Mouse (Mus musculus) liver, embryonic 11.5 days (tissue): ENCODE data around the gene Adgrg1. TPM values are rescaled to one million over a fixed set of nuclear protein-coding genes. Genes with fewer than 3 reads are reported as not detected.

ENCODE experiments used
- ATAC-seq: fragments of 200-750 bp; cut with Nextera tagmentation; replicated peaks from 2 replicates; pipeline ENCODE4 v1.8.0; 2017; ENCODE audit warnings: moderate number of reproducible peaks, mild to moderate bottlenecking, moderate TSS enrichment, moderate library complexity; ENCODE audit not compliant: low FRiP score
- DNase-seq: peaks from one replicate; pipeline ENCODE4 v3.0.0-alpha.2; 2017; ENCODE audit warnings: low spot score
- H3K27ac ChIP-seq: fragments of 300-500 bp; sonication (generic); 2 replicates; pipeline ENCODE4 v1.5.1; 2014; ENCODE audit warnings: mild to moderate bottlenecking, low read depth, low read length, control low read depth
- H3K27me3 ChIP-seq: fragments of 300-500 bp; sonication (generic); replicated peaks from 2 replicates; pipeline ENCODE4 v1.6.1; 2014; ENCODE audit warnings: low read length, mixed read lengths; ENCODE audit not compliant: control insufficient read depth, insufficient read depth
- H3K36me3 ChIP-seq: fragments of 300-500 bp; sonication (generic); 2 replicates; pipeline ENCODE4 v1.6.1; 2014; ENCODE audit warnings: mild to moderate bottlenecking, low read length, moderate library complexity, mixed read lengths; ENCODE audit not compliant: control insufficient read depth, insufficient read depth
- H3K4me1 ChIP-seq: fragments of 300-500 bp; sonication (generic); replicated peaks from 2 replicates; pipeline ENCODE4 v1.6.1; 2014; ENCODE audit warnings: low read length, mixed read lengths; ENCODE audit not compliant: control insufficient read depth, insufficient read depth
- H3K4me2 ChIP-seq: fragments of 300-500 bp; sonication (generic); 2 replicates; pipeline ENCODE4 v1.6.1; 2014; ENCODE audit warnings: mild to moderate bottlenecking, control low read depth, moderate library complexity
- H3K4me3 ChIP-seq: fragments of 300-500 bp; sonication (generic); 2 replicates; pipeline ENCODE4 v1.5.1; 2014; ENCODE audit warnings: low read depth, low read length, control low read depth
- H3K9ac ChIP-seq: fragments of 300-500 bp; sonication (generic); 2 replicates; pipeline ENCODE4 v1.6.1; 2014; ENCODE audit warnings: low read depth, low read length, control low read depth
- H3K9me3 ChIP-seq: fragments of 300-500 bp; sonication (generic); 2 replicates; pipeline ENCODE4 v1.6.1; 2016; ENCODE audit warnings: low read length, inconsistent platforms, mixed read lengths; ENCODE audit not compliant: control insufficient read depth
- WGBS: fragments of 180-500 bp; shearing (Covaris S2); extraction: QIAGEN DNeasy Blood & Tissue Kit; methylation state at CpG from one replicate; pipeline ENCODE4 v1.1.7; 2014; 5-methylcytosine and 5-hydroxymethylcytosine counted together
- polyA plus RNA-seq: library from polyadenylated mRNA; unstranded; fragments of >200 nt; fragmentation: Nextera tagmentation; extraction: Ambion mirVana; gene quantifications from 2 replicates; pipeline ENCODE4 v1.2.1, GENCODE M21; 2014

Adgrg1 gene
- polyA plus RNA-seq, 1 experiment from 2014 or later, result 125 TPM

DNA sequence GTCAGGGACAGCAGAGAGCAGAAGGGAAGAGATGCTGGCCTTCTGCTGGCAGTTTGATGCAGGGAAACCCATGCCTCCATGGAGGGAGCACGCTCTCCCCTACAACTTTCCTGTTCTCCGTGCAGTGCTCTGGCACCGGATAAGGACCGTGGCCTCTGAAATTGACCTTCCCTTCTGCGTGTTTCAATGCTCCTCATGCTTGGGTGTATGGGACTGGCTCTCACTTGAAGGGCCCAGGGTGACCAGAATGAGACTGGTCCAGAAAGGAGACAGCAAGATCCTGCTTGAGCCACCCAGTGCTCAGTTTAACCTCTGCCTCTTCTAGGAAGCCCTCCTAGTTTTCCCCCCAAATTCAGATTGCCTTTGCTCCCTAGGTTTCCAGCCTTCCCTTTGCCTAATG is 26.6 kb downstream of the Adgrg1 start:
- Histone ChIP-seq H3K27me3 (no peaks in the 10 kb centered on the region), H3K4me2 (peak overlapping the region; percentile 1; the same call in 1 of the 2 replicates), H3K9me3 (no peaks in the 10 kb centered on the region), H3K4me1 (peaks cover 59% of the 10 kb centered on the region), H3K36me3 (peaks cover 27% of the 10 kb centered on the region), H3K27ac (peak overlapping the region; percentile 42; the same call in 1 of the 2 replicates), H3K9ac (no peak overlapping the region), H3K4me3 (no peak overlapping the region)
- WGBS, result 50% methylated on average over 5 of the region's 5 CpGs
- ATAC-seq (peak; percentile 1; the same call in 1 of the 2 replicates), DNase-seq (no peak)

DNA sequence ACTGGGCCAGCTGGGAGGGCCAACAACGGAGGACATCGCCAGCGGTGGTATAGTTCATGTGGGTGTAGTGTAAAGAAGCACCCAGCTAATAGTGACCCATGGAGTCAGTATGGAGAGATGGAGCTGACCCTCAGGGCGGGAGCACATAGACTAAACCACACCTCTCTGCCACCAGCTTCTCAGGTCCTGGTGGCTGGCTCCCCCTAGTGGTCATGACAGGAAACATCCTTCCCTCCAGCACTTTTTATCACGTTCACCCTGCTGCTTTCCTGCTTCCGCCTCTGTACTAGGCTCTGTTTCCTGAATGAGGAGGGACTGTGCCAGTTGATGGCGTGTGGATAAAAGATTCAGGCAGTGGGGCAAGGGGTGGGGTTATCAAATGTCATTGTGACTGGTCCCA is 27.1 kb downstream of the Adgrg1 start:
- 4% methylated on average over 7 of the region's 7 CpGs for WGBS
- DNase-seq (peak; percentile 84), ATAC-seq (peak; percentile 72)
- H3K9ac ChIP-seq, result no peak overlapping the region
- no peaks in the 10 kb centered on the region for H3K9me3 ChIP-seq
- H3K4me3 ChIP-seq, result no peak overlapping the region
- H3K4me2 ChIP-seq, result 0 out of 2 replicates have a peak overlapping the region, but pooled peaks have one; percentile 15
- H3K27ac ChIP-seq, result 0 out of 2 replicates have a peak overlapping the region, but pooled peaks have one; percentile 42
- H3K4me1 ChIP-seq, result peaks cover 54% of the 10 kb centered on the region
- H3K27me3 ChIP-seq, result no peaks in the 10 kb centered on the region
- H3K36me3 ChIP-seq, result peaks cover 27% of the 10 kb centered on the region

DNA sequence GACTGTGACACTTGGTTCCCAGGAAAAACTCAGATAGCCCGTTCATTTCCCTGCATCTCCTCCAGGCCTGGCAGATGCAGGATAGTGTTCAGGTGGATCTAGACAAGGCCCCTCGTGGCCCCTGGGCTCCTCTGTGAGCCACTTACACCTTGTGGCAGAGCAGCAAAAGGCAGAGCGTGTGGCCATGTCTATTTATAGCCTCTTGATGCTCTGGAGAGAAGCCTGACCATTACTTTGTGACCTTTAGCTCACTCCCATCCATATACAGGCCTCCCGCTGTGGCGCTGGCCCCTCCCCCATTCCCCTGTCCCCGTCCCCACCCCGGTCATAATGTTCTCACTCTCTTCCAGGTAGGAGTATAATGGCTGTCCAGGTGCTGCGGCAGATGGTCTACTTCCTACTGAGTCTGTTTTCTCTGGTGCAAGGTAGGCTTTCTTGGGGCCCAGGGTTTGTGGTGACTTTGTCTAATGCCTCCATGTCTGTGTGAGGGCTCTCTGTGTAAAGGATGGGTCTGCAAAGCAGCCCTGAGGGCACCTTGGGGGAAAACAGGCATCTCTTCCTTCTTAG is 27.6 kb downstream of the Adgrg1 start:
- H3K36me3 ChIP-seq, result peaks cover 26% of the 10 kb centered on the region
- H3K27me3 ChIP-seq, result no peaks in the 10 kb centered on the region
- H3K4me3 ChIP-seq, result no peak overlapping the region
- no peak; the same call in 1 of the 2 replicates for ATAC-seq
- peak overlapping the region; percentile 15; the same call in 1 of the 2 replicates for H3K4me2 ChIP-seq
- no peaks in the 10 kb centered on the region for H3K9me3 ChIP-seq
- no peak overlapping the region for H3K9ac ChIP-seq
- no peak for DNase-seq
- 44% methylated on average over 8 of the region's 8 CpGs for WGBS
- H3K27ac ChIP-seq, result 0 out of 2 replicates have a peak overlapping the region, but pooled peaks have one; percentile 13
- peaks cover 49% of the 10 kb centered on the region for H3K4me1 ChIP-seq

DNA sequence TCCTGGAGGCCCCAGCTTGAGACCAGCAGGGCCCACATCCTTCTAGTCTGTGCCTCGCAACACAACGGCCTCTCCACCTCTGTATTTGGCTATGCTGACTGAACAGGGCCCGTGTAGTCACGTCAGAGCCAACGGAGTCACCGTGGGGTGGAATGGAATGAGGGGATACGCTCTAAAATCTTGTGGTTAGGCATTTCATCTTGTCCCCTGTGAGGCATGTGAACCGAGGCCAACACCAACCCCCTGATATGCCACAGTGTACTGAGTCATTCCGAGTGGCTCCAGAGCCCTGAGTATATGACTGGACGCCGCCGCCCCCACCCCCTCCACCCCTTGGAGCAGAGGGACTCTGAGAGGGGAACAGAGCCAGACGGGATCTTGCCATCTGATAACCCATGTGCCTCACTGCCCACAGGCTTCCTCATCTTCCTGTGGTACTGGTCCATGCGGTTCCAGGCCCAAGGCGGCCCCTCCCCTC is 37.9 kb downstream of the Adgrg1 start:
- H3K4me3 ChIP-seq, result no peak overlapping the region
- peaks cover 37% of the 10 kb centered on the region for H3K36me3 ChIP-seq
- peak overlapping the region; percentile 8; the same call in 1 of the 2 replicates for H3K27ac ChIP-seq
- ATAC-seq (no peak; the same call in 1 of the 2 replicates), DNase-seq (peak; percentile 34)
- WGBS, result 63% methylated on average over 15 of the region's 15 CpGs
- H3K9me3 ChIP-seq, result no peaks in the 10 kb centered on the region
- no peaks in the 10 kb centered on the region for H3K27me3 ChIP-seq
- H3K4me1 ChIP-seq, result peaks cover 5% of the 10 kb centered on the region
- no peak overlapping the region for H3K4me2 ChIP-seq
- no peak overlapping the region for H3K9ac ChIP-seq

DNA sequence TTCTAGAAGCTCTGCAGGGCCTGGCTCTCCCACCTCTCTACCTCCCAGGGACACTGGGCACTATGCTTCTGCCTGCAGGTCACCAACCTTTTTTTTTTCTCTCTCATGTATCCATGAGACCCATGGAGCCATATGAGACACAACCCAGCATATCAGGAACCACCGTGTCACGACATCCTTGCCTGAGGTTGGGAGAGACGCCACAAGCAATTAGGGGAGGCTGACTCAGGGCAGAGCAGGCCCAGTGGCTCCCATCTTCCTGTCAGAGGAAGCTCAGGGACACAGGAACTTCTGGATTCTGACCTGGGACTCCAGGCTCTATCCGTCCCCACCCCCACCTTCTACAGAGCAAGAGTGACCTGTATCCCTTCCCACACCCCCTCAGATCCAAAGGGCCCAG is 41.3 kb downstream of the Adgrg1 start:
- Histone ChIP-seq H3K9ac (no peak overlapping the region), H3K27me3 (no peaks in the 10 kb centered on the region), H3K4me3 (no peak overlapping the region), H3K27ac (no peak overlapping the region), H3K36me3 (peaks cover 14% of the 10 kb centered on the region), H3K9me3 (no peaks in the 10 kb centered on the region), H3K4me1 (peaks cover 12% of the 10 kb centered on the region), H3K4me2 (no peak overlapping the region)
- 63% methylated on average over 4 of the region's 4 CpGs for WGBS
- no peak for DNase-seq
- no peak for ATAC-seq

DNA sequence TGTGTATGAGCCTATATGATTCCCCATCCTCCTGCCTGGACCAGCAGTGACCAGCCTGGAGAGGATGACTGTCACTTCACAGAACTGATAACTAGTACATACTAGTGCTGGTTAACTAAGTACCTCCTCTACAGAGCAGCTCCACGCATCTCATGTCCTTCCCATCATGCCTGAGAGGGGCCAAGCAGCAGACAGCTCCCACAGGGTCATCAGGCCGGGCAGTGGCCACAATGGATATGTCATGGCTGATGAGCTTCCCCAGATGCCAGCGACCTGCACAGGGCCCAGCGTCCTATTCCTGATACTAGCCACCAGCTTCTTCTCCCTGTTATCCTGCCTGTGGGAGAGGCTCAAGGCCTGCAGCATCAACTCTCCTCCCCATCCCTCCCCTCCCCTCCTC is 42.1 kb downstream of the Adgrg1 start:
- H3K36me3 ChIP-seq, result peaks cover 12% of the 10 kb centered on the region
- DNase-seq (no peak), ATAC-seq (no peak)
- H3K27me3 ChIP-seq, result no peaks in the 10 kb centered on the region
- H3K4me2 ChIP-seq, result no peak overlapping the region
- no peak overlapping the region for H3K27ac ChIP-seq
- peaks cover 15% of the 10 kb centered on the region for H3K4me1 ChIP-seq
- no peaks in the 10 kb centered on the region for H3K9me3 ChIP-seq
- WGBS, result 45% methylated on average over 4 of the region's 4 CpGs
- no peak overlapping the region for H3K9ac ChIP-seq
- H3K4me3 ChIP-seq, result no peak overlapping the region

DNA sequence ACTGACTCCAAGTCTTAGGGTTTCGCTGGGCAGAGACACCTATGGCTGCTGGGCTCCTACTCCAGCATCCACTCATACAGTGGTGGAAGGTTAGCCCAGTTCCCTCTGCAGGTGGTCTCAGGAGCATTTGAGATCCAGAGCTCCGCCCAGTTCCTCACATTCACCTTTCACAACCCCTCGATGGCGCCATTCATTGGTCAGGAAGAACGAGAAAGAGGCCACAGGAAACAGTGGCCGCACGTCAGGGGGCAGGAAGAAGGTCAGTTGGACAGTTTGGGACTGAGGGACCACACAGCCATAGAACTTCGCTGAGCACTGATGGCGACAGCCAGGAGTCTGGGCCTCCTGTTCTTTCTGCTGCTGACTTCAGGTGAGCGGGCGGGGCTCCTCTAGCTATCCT is 42.9 kb downstream of the Adgrg1 start, which contains the start of gene Adgrg3:
Gene Adgrg3 (plus strand): TSS at position 242 of the 400 bp plus-strand sequence.
- 57% methylated on average over 11 of the region's 11 CpGs for WGBS
- 0 out of 2 replicates have a peak within 1 kb of the TSS, but pooled peaks have one; percentile 5 for H3K4me3 ChIP-seq

DNA sequence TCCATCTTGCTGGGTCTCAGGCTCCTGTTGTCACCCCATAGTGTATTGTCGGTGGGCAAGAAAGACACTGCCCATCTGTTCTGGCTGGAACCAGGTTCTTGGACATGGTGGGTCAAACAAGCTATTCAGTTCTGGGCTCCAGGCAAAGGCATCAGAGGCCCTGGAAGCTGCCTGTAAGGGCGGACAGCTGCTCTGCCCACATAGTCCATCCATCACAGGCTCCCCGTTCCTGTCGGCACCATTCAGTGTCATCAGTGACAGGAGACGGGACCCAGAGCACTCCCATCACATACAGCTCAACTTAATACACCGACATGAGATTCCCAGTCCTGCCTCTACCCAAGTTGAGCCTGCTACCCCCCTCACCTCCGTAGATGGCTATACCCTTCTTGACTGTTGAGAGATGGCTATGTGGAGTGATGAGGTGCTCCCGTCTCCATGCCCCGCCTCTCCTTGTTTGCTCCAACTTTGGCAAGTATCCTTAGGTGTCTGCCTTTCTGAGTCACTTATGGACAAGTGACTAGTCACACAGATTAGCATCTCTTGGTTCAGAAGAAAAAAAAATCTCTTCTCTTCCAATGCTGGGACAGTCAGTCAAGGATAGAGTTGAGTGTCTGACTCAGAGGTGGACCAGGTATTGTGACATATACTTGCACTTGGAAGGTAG is 43.6 kb downstream of the Adgrg1 start:
- H3K4me2 ChIP-seq, result no peak overlapping the region
- WGBS, result 59% methylated on average over 9 of the region's 9 CpGs
- H3K9me3 ChIP-seq, result no peaks in the 10 kb centered on the region
- H3K36me3 ChIP-seq, result peaks cover 5% of the 10 kb centered on the region; the same call in 1 of the 2 replicates
- 0 out of 2 replicates have a peak overlapping the region, but pooled peaks have one; percentile 5 for H3K4me3 ChIP-seq
- DNase-seq, result no peak
- H3K27ac ChIP-seq, result no peak overlapping the region
- no peak for ATAC-seq
- no peaks in the 10 kb centered on the region for H3K27me3 ChIP-seq
- peaks cover 17% of the 10 kb centered on the region for H3K4me1 ChIP-seq
- H3K9ac ChIP-seq, result no peak overlapping the region

More for the DNA sequence above, 42.9 kb downstream of the Adgrg1 start, which contains the start of gene Adgrg3:
- no peaks in the 10 kb centered on the region for H3K27me3 ChIP-seq
- no peaks in the 10 kb centered on the region for H3K9me3 ChIP-seq
- no peak within 1 kb of the TSS for H3K27ac ChIP-seq
- H3K4me2 ChIP-seq, result no peak within 1 kb of the TSS
- H3K4me1 ChIP-seq, result peaks cover 17% of the 10 kb centered on the region
- no peak within 1 kb of the TSS for H3K9ac ChIP-seq
- DNase-seq (no peak), ATAC-seq (no peak)
- peaks cover 7% of the 10 kb centered on the region for H3K36me3 ChIP-seq
